Mouse (Mus musculus) limb, embryonic 14.5 days (tissue): ENCODE measurements around the gene Olfr1391. TPM values are rescaled to one million over a fixed set of nuclear protein-coding genes. Genes with fewer than 3 reads are reported as not detected.
"Not testable (repeated sequence)": the region's sequence is repeated elsewhere in the genome, so short reads cannot be mapped to it uniquely, and the experiment has no call there.

Experiments used
- ATAC-seq: fragments of 200-750 bp; cut with Nextera tagmentation; 2 replicates; pipeline ENCODE4 v1.8.0; 2017; ENCODE audit warnings: low read depth, moderate number of reproducible peaks, moderate TSS enrichment; ENCODE audit not compliant: low FRiP score
- DNase-seq: peaks from one replicate; pipeline ENCODE4 v3.0.0-alpha.2; 2015; ENCODE audit warnings: low spot score
- H3K27ac ChIP-seq: fragments of 300-500 bp; sonication (generic); replicated peaks from 2 replicates; pipeline ENCODE4 v1.5.1; 2014; ENCODE audit warnings: low read depth, mild to moderate bottlenecking, low read length, moderate library complexity, mixed read lengths
- H3K27me3 ChIP-seq: fragments of 300-500 bp; sonication (generic); 2 replicates; pipeline ENCODE4 v1.6.1; 2014; ENCODE audit warnings: low read length, mixed read lengths; ENCODE audit not compliant: control insufficient read depth, insufficient read depth
- H3K36me3 ChIP-seq: fragments of 300-500 bp; sonication (generic); 2 replicates; pipeline ENCODE4 v1.6.1; 2014; ENCODE audit warnings: mild to moderate bottlenecking, low read length, moderate library complexity, mixed read lengths; ENCODE audit not compliant: control insufficient read depth, insufficient read depth
- H3K4me1 ChIP-seq: fragments of 300-500 bp; sonication (generic); 2 replicates; pipeline ENCODE4 v1.6.1; 2014; ENCODE audit warnings: antibody characterized with exemption, low read length, mixed read lengths; ENCODE audit not compliant: control insufficient read depth, insufficient read depth
- H3K4me2 ChIP-seq: fragments of 300-500 bp; sonication (generic); replicated peaks from 2 replicates; pipeline ENCODE4 v1.6.1; 2014; ENCODE audit warnings: low read depth, mild to moderate bottlenecking, low read length, moderate library complexity; ENCODE audit not compliant: severe bottlenecking
- H3K4me3 ChIP-seq: fragments of 300-500 bp; sonication (generic); replicated peaks from 2 replicates; pipeline ENCODE4 v1.5.1; 2014; ENCODE audit warnings: low read length
- H3K9ac ChIP-seq: fragments of 300-500 bp; sonication (generic); 2 replicates; pipeline ENCODE4 v1.6.1; 2014; ENCODE audit warnings: mild to moderate bottlenecking, low read depth, low read length, moderate library complexity; ENCODE audit not compliant: severe bottlenecking
- H3K9me3 ChIP-seq: fragments of 300-500 bp; sonication (generic); 2 replicates; pipeline ENCODE4 v1.6.1; 2016; ENCODE audit warnings: low read length; ENCODE audit not compliant: control insufficient read depth
- POLR2A ChIP-seq: fragments of 200-500 bp; IDR thresholded peaks from 2 replicates; pipeline ENCODE4 v1.8.0; 2012; ENCODE audit warnings: inconsistent platforms, mild to moderate bottlenecking, moderate library complexity, borderline replicate concordance; ENCODE audit not compliant: insufficient read depth, insufficient read length; ENCODE audit errors: extremely low read depth
- WGBS: fragments of 180-500 bp; shearing (Covaris S2); extraction: QIAGEN DNeasy Blood & Tissue Kit; methylation state at CpG from one replicate; pipeline ENCODE4 v1.1.7; 2014; 5-methylcytosine and 5-hydroxymethylcytosine counted together
- polyA plus RNA-seq, 2 experiments: library from polyadenylated mRNA; depleted of rRNA in 1 of 2; stranded (reverse) in 1 of 2; unstranded in 1 of 2; fragments of >200 nt; fragmentation: Nextera tagmentation in 1 of 2; extraction: Ambion mirVana in 1 of 2; gene quantifications; 2 replicates each; pipeline versions ENCODE4 v1.2.1 to v1.2.3; 2012 to 2014

Olfr1391 gene
- not detected in 2 replicates for polyA plus RNA-seq (2012; rRNA removed)
- not detected in 2 replicates for polyA plus RNA-seq (2014; fragmentation: Nextera tagmentation; extraction: Ambion mirVana)

DNA sequence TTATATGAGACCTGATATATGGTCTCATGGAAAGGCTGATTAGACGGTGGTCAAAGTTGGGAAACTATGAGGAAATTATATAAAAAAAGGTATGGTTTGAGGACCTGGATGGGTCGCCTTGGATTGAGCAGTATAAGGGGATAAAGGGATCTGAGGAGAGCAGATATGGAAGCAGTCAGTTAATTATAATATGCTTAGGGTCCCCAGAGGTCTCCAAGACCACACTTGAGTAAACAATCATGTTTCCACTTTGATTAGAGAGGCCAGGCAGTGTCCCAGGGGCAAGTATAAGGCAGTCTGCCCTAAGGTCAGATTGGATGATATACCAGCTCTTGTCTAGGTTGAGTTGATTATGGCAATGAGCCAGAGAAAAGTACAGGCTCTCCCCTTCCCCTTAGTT lies at the start of gene Olfr1391:
TSS of gene Olfr1391 (plus strand) at position 301 of the 400 bp plus-strand sequence.
- Histone ChIP-seq H3K27me3 (no peaks in the 10 kb centered on the region), H3K4me2 (no peak within 1 kb of the TSS), H3K4me3 (no peak within 1 kb of the TSS), H3K9me3 (no peaks in the 10 kb centered on the region), H3K4me1 (no peaks in the 10 kb centered on the region), H3K36me3 (no peaks in the 10 kb centered on the region), H3K27ac (no peak within 1 kb of the TSS), H3K9ac (no peak within 1 kb of the TSS)
- WGBS, result 76% methylated on average over 2 of the region's 2 CpGs
- DNase-seq, result no peak
- no peak for ATAC-seq
- TF ChIP-seq POLR2A, result no peak

DNA sequence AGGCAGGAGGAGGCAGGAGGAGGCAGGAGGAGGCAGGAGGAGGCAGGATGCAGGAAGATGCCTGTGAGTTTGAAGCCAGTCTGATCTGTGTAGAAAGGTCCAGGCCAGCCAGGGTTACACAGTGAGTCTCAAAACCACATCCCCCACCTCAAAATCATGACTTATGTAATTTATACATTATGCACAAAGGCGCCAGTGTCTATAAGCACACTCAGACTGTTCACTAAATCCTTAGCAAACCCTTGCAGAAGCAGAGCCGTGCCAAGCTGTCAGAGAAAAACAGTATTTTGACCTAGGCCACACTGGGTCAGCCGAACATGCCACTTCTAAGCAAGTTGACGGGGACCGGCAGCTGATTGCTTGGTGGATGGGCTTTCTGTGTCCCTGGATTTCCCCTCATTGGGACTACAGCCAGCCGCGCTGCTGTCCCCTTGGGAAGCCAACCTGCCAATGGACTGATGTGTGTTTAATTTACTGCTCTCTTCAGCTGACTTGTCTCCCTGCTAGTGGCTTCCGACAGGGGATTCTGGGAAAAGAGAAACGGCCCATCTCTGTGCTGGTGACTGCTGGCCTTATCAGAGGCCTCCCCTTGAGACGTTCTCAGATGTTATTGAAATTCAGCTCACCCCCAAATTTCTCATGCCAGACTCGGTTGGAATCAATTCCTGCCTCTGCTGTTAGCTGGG lies 48.6 kb upstream of the Olfr1391 start:
- no peak for ATAC-seq
- Histone ChIP-seq H3K27ac (no peak overlapping the region), H3K9me3 (no peaks in the 10 kb centered on the region), H3K36me3 (no peaks in the 10 kb centered on the region), H3K4me2 (no peak overlapping the region), H3K4me1 (no peaks in the 10 kb centered on the region), H3K27me3 (no peaks in the 10 kb centered on the region), H3K4me3 (no peak overlapping the region), H3K9ac (no peak overlapping the region)
- 63% methylated on average over 11 of the region's 11 CpGs for WGBS
- TF ChIP-seq POLR2A, result no peak
- DNase-seq, result no peak

DNA sequence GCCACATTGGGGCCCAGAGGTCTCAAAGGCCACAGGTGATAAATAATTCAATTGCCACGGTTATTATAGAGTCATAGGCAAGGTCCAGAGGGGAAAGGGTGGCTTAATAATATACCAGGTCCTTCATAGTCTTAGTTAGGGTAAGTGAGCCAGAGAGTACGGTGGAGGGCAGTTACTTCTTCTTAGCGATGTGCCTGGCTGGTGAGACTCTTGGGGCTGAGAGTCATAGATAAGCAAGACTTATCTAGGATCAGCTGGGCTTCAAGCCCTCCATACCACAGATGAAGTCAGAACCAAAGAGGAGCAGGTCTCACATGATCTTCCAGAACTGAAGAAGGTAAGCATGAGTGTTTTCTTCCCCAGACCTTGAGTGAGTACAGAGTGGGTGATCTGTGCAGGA lies 44.3 kb upstream of the Olfr1391 start, which contains the start of gene Olfr1393:
TSS of gene Olfr1393 (plus strand) at position 83 of the 400 bp plus-strand sequence.
- WGBS, result 84% methylated on average over 3 of the region's 3 CpGs
- no peak within 1 kb of the TSS for H3K9ac ChIP-seq
- H3K9me3 ChIP-seq, result no peaks in the 10 kb centered on the region
- DNase-seq (no peak), ATAC-seq (no peak)
- no peak for TF ChIP-seq POLR2A
- H3K4me1 ChIP-seq, result no peaks in the 10 kb centered on the region
- no peak within 1 kb of the TSS for H3K27ac ChIP-seq
- H3K4me3 ChIP-seq, result no peak within 1 kb of the TSS
- H3K27me3 ChIP-seq, result no peaks in the 10 kb centered on the region
- H3K36me3 ChIP-seq, result no peaks in the 10 kb centered on the region
- no peak within 1 kb of the TSS for H3K4me2 ChIP-seq

DNA sequence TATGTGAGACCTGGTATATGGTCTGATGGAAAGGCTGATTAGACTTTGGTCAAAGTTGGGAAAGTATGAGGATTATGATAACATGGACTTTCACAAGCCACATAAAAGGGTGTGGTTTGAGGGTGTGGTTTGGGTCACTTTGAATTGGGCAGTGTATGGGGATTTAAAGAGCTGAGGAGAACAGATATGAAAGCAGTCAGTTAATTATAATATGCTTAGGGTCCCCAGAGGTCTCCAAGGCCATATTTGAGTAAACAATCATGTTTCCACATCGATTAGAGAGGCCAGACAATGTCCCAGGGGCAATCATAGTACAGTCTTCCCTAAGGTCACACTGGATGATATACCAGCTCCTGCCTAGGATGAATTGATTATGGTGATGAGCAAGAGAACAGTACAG lies 37.6 kb upstream of the Olfr1391 start, which contains the start of gene Olfr1392:
TSS of gene Olfr1392 (plus strand) at position 301 of the 400 bp plus-strand sequence.
- not testable (repeated sequence) for H3K27ac ChIP-seq, H3K9ac ChIP-seq, ATAC-seq, H3K27me3 ChIP-seq, H3K4me3 ChIP-seq, H3K4me1 ChIP-seq, H3K36me3 ChIP-seq, H3K9me3 ChIP-seq, H3K4me2 ChIP-seq, DNase-seq
- 53% methylated on average over 1 of the region's 1 CpGs for WGBS

DNA sequence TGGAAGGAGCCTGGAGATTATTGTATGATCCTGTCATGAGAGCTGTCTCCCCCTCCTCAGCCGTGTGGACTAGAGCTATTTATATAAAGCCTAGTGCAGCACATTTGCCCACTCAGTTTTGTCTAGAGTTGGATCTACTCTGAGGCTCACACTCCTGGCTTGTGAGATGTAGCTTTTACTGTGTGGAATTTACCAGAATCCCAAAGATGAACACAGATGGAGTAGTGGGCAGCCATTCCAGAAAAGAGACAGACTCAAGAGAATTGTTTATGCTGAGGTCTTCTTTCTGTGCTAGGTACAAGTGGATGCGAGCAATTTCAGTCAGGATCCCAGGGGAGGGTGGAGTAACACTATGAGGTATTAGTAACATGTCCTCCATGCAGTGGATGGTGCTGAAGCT lies 35.3 kb upstream of the Olfr1391 start:
- no peak for ATAC-seq
- no peak overlapping the region for H3K4me2 ChIP-seq
- no peak for DNase-seq
- WGBS, result 74% methylated on average over 2 of the region's 2 CpGs
- no peak overlapping the region for H3K9ac ChIP-seq
- no peaks in the 10 kb centered on the region for H3K36me3 ChIP-seq
- no peak overlapping the region for H3K4me3 ChIP-seq
- no peaks in the 10 kb centered on the region for H3K27me3 ChIP-seq
- TF ChIP-seq POLR2A, result no peak
- H3K9me3 ChIP-seq, result no peaks in the 10 kb centered on the region
- H3K27ac ChIP-seq, result no peak overlapping the region
- no peaks in the 10 kb centered on the region for H3K4me1 ChIP-seq
